Mouse (Mus musculus): ENCODE measurements at regions not wholly inside any gene's neighbourhood (a gene's known extent, or its start where the extent isn't known, plus 50 kb on each side); places are given as distances from the start of the nearest gene placed in this dataset.

DNA sequence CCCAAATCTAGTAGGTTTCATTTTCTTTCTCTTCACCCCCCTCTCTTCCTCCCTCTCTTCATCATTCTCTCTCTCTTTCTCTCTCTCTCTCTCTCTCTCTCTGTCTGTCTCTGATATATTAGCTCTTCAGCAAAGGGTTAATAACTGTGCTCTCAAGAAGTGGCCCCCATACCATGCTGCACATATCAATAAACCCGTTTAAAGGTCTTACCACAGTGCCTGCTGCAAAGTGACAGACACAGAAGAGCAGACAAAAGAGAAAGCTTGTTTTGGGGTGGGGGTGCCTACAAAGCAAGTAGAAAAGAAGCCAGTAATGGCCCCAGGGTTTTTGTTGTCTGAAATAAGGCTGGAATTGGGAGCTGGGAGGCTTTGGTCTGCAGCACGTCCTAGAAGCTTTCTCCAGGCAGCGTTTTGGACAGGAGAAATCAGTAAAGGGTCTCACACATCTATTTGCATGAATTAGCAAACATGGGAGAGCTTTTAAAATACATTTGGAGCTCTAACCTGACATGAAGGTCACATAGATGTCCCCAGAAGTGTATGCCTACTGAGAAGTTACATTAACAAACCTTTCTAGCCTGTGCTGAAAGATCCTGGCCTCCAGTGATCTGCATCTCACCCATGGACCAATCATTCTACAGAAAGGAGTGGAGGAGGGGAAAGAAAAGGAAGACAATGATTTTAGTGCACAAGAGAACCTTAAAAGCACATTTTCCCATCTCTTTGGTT lies 91.1 kb upstream of the Arhgap21 start:
- Histone ChIP-seq H3K4me1 (ENCODE audit: control insufficient read depth, insufficient read depth, low read length) (no peaks in the 10 kb centered on the region), H3K27me3 (ENCODE audit: control insufficient read depth, insufficient read depth, low read length, poor library complexity, severe bottlenecking) (no peaks in the 10 kb centered on the region), H3K36me3 (ENCODE audit: control insufficient read depth, insufficient read depth, low read length, poor library complexity, severe bottlenecking) (no peaks in the 10 kb centered on the region), H3K4me3 (ENCODE audit: low read depth, low read length) (no peak overlapping the region), H3K9ac (ENCODE audit: low read depth, poor library complexity, severe bottlenecking) (no peak overlapping the region), H3K9me3 (replicated peaks; ENCODE audit: control insufficient read depth, insufficient read depth, low read length, poor library complexity, severe bottlenecking) (no peaks in the 10 kb centered on the region), H3K27ac (ENCODE audit: insufficient read depth, low read length) (no peak overlapping the region)
- TF ChIP-seq CTCF (IDR thresholded peaks at IDR 0.05; ENCODE audit: low read depth, low read length) (no peak), EP300 (IDR thresholded peaks at IDR 0.05; ENCODE audit: insufficient read depth, low read depth, low read length) (no peak), POLR2A (IDR thresholded peaks at IDR 0.05; ENCODE audit: insufficient read depth, low read length) (no peak)

DNA sequence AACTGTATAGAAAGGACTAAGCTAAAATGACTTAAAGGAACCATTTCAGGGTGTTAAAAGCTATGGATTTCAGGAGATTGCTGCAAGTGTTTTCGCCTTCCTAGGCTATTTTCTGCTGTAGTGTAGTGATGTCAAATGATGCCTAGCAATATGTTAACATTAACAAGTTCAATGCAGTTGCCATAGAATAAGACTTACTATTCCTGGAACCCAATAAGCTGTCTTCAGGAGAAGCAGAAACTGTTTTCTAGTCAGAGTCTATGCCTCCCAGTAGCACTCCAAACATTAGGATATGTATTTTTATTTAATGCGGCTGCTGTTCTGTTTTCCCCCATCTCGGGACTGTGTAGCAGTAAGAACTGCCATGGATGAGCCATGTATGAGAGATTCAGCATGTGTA lies 90.3 kb upstream of the Arhgap21 start:
- Histone ChIP-seq H3K9ac (ENCODE audit: low read depth, poor library complexity, severe bottlenecking) (no peak overlapping the region), H3K27me3 (ENCODE audit: control insufficient read depth, insufficient read depth, low read length, poor library complexity, severe bottlenecking) (no peaks in the 10 kb centered on the region), H3K9me3 (replicated peaks; ENCODE audit: control insufficient read depth, insufficient read depth, low read length, poor library complexity, severe bottlenecking) (no peaks in the 10 kb centered on the region), H3K4me1 (ENCODE audit: control insufficient read depth, insufficient read depth, low read length) (no peaks in the 10 kb centered on the region), H3K27ac (ENCODE audit: insufficient read depth, low read length) (no peak overlapping the region), H3K4me3 (ENCODE audit: low read depth, low read length) (no peak overlapping the region), H3K36me3 (ENCODE audit: control insufficient read depth, insufficient read depth, low read length, poor library complexity, severe bottlenecking) (no peaks in the 10 kb centered on the region)
- TF ChIP-seq POLR2A (IDR thresholded peaks at IDR 0.05; ENCODE audit: insufficient read depth, low read length) (no peak), CTCF (IDR thresholded peaks at IDR 0.05; ENCODE audit: low read depth, low read length) (no peak), EP300 (IDR thresholded peaks at IDR 0.05; ENCODE audit: insufficient read depth, low read depth, low read length) (no peak)

DNA sequence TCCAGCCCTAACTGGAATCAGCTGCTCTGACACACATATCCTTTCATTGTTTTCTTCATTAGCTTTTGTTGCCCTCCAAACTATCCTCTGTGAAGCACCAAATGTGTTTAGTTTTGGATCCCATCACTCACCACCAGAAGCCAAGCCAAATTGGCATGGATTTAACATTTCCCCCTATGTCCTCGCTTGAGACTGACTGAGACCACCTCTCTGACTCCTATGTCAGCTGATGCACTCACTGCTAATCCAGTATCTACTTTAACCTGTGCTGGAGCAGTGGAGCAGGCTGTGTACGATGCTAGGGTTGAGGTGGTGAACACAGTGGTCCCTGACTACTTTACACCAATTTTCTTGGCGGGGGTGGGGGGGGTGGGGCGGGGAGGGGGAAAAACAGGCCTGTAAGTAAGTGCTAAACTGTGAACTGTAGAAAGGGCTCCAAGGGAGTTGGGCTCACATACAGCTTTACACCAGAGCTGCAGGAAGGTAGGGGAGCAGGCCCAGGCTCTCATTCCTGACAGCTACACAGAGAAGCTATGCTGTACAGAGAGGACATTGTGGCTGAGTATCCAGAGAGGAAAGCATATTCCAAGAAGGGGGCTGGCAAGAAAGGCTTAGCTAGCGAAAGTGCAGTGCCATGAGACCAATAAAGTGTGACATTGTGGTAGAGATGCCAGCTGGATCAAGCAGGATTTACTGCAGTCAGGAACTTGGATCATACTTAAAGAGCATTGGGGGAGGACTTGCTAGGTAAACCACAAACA lies 87.9 kb upstream of the Arhgap21 start:
- no peaks in the 10 kb centered on the region for H3K27me3 ChIP-seq (ENCODE audit: control insufficient read depth, insufficient read depth, low read length, poor library complexity, severe bottlenecking)
- no peak overlapping the region for H3K27ac ChIP-seq (ENCODE audit: insufficient read depth, low read length)
- no peak overlapping the region for H3K9ac ChIP-seq (ENCODE audit: low read depth, poor library complexity, severe bottlenecking)
- H3K36me3 ChIP-seq (ENCODE audit: control insufficient read depth, insufficient read depth, low read length, poor library complexity, severe bottlenecking): no peaks in the 10 kb centered on the region
- TF ChIP-seq CTCF (IDR thresholded peaks at IDR 0.05; ENCODE audit: low read depth, low read length) (no peak), POLR2A (IDR thresholded peaks at IDR 0.05; ENCODE audit: insufficient read depth, low read length) (no peak), EP300 (IDR thresholded peaks at IDR 0.05; ENCODE audit: insufficient read depth, low read depth, low read length) (no peak)
- H3K4me1 ChIP-seq (ENCODE audit: control insufficient read depth, insufficient read depth, low read length): no peaks in the 10 kb centered on the region
- no peaks in the 10 kb centered on the region for H3K9me3 ChIP-seq (replicated peaks; ENCODE audit: control insufficient read depth, insufficient read depth, low read length, poor library complexity, severe bottlenecking)
- no peak overlapping the region for H3K4me3 ChIP-seq (ENCODE audit: low read depth, low read length)

DNA sequence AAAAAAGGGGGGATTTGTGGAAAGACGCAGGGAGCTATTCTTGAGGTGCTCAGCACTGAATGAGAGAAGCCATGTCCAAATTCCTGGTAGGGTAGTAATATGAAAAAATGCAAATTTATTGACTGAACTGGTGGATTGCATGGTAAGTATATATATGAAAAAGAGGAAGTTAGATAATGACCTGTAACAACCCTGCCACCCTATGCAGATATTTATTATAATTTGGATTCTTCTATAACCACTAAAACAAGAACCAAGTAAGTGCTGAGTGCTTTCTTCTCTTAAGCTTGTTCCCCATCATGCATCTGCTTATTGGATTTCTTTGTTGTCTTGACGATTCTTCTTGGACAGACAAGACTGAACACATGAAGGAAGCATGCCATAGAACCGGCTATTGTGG lies 86.7 kb upstream of the Arhgap21 start:
- H3K4me1 ChIP-seq (ENCODE audit: control insufficient read depth, insufficient read depth, low read length): no peaks in the 10 kb centered on the region
- no peak overlapping the region for H3K27ac ChIP-seq (ENCODE audit: insufficient read depth, low read length)
- no peaks in the 10 kb centered on the region for H3K27me3 ChIP-seq (ENCODE audit: control insufficient read depth, insufficient read depth, low read length, poor library complexity, severe bottlenecking)
- no peaks in the 10 kb centered on the region for H3K9me3 ChIP-seq (replicated peaks; ENCODE audit: control insufficient read depth, insufficient read depth, low read length, poor library complexity, severe bottlenecking)
- H3K36me3 ChIP-seq (ENCODE audit: control insufficient read depth, insufficient read depth, low read length, poor library complexity, severe bottlenecking): no peaks in the 10 kb centered on the region
- no peak overlapping the region for H3K9ac ChIP-seq (ENCODE audit: low read depth, poor library complexity, severe bottlenecking)
- no peak overlapping the region for H3K4me3 ChIP-seq (ENCODE audit: low read depth, low read length)
- TF ChIP-seq POLR2A (IDR thresholded peaks at IDR 0.05; ENCODE audit: insufficient read depth, low read length): no peak
- no peak for TF ChIP-seq EP300 (IDR thresholded peaks at IDR 0.05; ENCODE audit: insufficient read depth, low read depth, low read length)
- TF ChIP-seq CTCF (IDR thresholded peaks at IDR 0.05; ENCODE audit: low read depth, low read length): no peak

DNA sequence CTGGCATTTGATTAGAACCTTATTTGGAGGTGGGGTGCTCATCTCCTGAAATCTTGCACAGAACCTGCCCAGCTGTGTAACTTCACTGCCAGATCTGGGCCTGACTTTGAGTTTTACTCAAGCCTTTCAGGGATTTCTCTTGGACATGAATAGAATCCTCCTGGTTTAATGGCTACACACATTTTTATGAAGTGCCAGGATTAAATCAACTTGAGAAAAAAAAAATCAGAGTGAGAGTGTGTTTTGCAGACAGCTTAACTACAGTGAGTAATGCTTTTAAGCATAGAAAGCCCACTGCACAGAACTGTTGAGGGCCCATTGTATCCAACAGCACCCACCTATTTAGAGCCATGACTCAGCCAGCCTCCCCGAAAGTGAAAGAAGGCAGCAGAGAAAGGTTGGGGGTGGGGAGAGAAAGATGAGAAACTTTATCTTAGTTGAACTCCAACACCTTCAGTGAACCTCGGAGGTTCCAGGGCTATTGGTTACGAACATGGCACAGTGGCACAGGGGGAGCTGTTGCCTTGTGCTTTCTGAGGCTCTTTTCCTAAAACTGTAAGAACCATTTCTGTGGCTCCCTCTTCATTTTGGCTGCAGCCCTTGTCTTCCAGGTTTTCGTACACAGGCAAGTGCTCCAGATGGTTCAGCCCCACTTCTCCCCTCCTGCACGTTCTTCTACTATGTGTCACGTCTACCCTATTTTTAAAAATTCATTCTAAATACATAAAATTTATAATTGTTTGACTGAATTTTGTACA lies 85.8 kb upstream of the Arhgap21 start:
- no peak overlapping the region for H3K4me3 ChIP-seq (ENCODE audit: low read depth, low read length)
- H3K9ac ChIP-seq (ENCODE audit: low read depth, poor library complexity, severe bottlenecking): no peak overlapping the region
- no peak overlapping the region for H3K27ac ChIP-seq (ENCODE audit: insufficient read depth, low read length)
- no peaks in the 10 kb centered on the region for H3K9me3 ChIP-seq (replicated peaks; ENCODE audit: control insufficient read depth, insufficient read depth, low read length, poor library complexity, severe bottlenecking)
- H3K27me3 ChIP-seq (ENCODE audit: control insufficient read depth, insufficient read depth, low read length, poor library complexity, severe bottlenecking): no peaks in the 10 kb centered on the region
- H3K4me1 ChIP-seq (ENCODE audit: control insufficient read depth, insufficient read depth, low read length): no peaks in the 10 kb centered on the region
- no peaks in the 10 kb centered on the region for H3K36me3 ChIP-seq (ENCODE audit: control insufficient read depth, insufficient read depth, low read length, poor library complexity, severe bottlenecking)
- TF ChIP-seq EP300 (IDR thresholded peaks at IDR 0.05; ENCODE audit: insufficient read depth, low read depth, low read length): no peak

DNA sequence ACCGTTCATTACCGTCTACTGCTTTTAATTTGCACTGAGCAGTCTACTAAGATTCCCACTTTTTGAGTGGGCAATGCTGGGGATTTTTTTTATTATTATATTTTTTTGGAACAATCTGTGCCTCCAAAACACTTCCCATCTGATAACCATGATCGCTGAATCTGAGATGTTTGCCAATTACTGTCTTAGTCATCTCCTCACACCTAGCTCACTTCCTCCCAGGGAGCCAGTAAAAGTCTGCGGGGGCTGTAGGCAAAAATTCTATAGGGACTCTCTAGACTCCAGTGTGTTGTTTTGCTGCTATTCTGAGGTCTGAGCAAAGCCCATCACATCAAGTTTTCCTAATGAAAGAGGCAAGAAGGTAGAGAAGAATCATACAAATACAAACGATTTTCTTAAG lies 84.9 kb upstream of the Arhgap21 start:
- H3K9me3 ChIP-seq (replicated peaks; ENCODE audit: control insufficient read depth, insufficient read depth, low read length, poor library complexity, severe bottlenecking): no peaks in the 10 kb centered on the region
- no peaks in the 10 kb centered on the region for H3K27me3 ChIP-seq (ENCODE audit: control insufficient read depth, insufficient read depth, low read length, poor library complexity, severe bottlenecking)
- H3K27ac ChIP-seq (ENCODE audit: insufficient read depth, low read length): no peak overlapping the region
- H3K4me1 ChIP-seq (ENCODE audit: control insufficient read depth, insufficient read depth, low read length): no peaks in the 10 kb centered on the region
- H3K4me3 ChIP-seq (ENCODE audit: low read depth, low read length): no peak overlapping the region
- H3K36me3 ChIP-seq (ENCODE audit: control insufficient read depth, insufficient read depth, low read length, poor library complexity, severe bottlenecking): no peaks in the 10 kb centered on the region
- TF ChIP-seq CTCF (IDR thresholded peaks at IDR 0.05; ENCODE audit: low read depth, low read length) (no peak), POLR2A (IDR thresholded peaks at IDR 0.05; ENCODE audit: insufficient read depth, low read length) (no peak), EP300 (IDR thresholded peaks at IDR 0.05; ENCODE audit: insufficient read depth, low read depth, low read length) (no peak)
- H3K9ac ChIP-seq (ENCODE audit: low read depth, poor library complexity, severe bottlenecking): no peak overlapping the region

All from ES-Bruce4 (cell line).